Mouse (Mus musculus) embryonic facial prominence, embryonic 14.5 days (tissue): ENCODE results near the gene Apom. TPM values are rescaled to one million over a fixed set of nuclear protein-coding genes. Genes with fewer than 3 reads are reported as not detected.

Source experiments
- ATAC-seq: fragments of 200-750 bp; cut with Nextera tagmentation; 2 replicates; pipeline ENCODE4 v1.8.0; 2017; ENCODE audit warnings: low read depth, moderate number of reproducible peaks, moderate TSS enrichment
- DNase-seq: peaks from one replicate; pipeline ENCODE4 v3.0.0-alpha.2; 2015; ENCODE audit warnings: low spot score
- H3K27ac ChIP-seq: fragments of 300-500 bp; sonication (generic); replicated peaks from 2 replicates; pipeline ENCODE4 v1.5.1; 2014; ENCODE audit warnings: low read depth, mild to moderate bottlenecking, low read length, moderate library complexity
- H3K27me3 ChIP-seq: fragments of 300-500 bp; sonication (generic); replicated peaks from 2 replicates; pipeline ENCODE4 v1.6.1; 2014; ENCODE audit warnings: low read length; ENCODE audit not compliant: control insufficient read depth, insufficient read depth
- H3K36me3 ChIP-seq: fragments of 300-500 bp; sonication (generic); 2 replicates; pipeline ENCODE4 v1.6.1; 2014; ENCODE audit warnings: low read length, mixed read lengths; ENCODE audit not compliant: control insufficient read depth, insufficient read depth
- H3K4me1 ChIP-seq: fragments of 300-500 bp; sonication (generic); 2 replicates; pipeline ENCODE4 v1.6.1; 2014; ENCODE audit warnings: antibody characterized with exemption, low read length; ENCODE audit not compliant: control insufficient read depth, insufficient read depth
- H3K4me2 ChIP-seq: fragments of 300-500 bp; sonication (generic); 2 replicates; pipeline ENCODE4 v1.6.1; 2014; ENCODE audit warnings: low read depth, mild to moderate bottlenecking, low read length, moderate library complexity, mixed read lengths
- H3K4me3 ChIP-seq: fragments of 300-500 bp; sonication (generic); 2 replicates; pipeline ENCODE4 v1.5.1; 2014; ENCODE audit warnings: low read depth, mild to moderate bottlenecking, low read length
- H3K9ac ChIP-seq: fragments of 300-500 bp; sonication (generic); 2 replicates; pipeline ENCODE4 v1.6.1; 2014; ENCODE audit warnings: low read depth, mild to moderate bottlenecking, low read length, moderate library complexity, mixed read lengths
- H3K9me3 ChIP-seq: fragments of 300-500 bp; sonication (generic); 2 replicates; pipeline ENCODE4 v1.6.1; 2016; ENCODE audit warnings: low read length; ENCODE audit not compliant: control insufficient read depth
- WGBS: fragments of 180-500 bp; shearing (Covaris S2); extraction: QIAGEN DNeasy Blood & Tissue Kit; methylation state at CpG from one replicate; pipeline ENCODE4 v1.1.7; 2014; 5-methylcytosine and 5-hydroxymethylcytosine counted together
- polyA plus RNA-seq: library from polyadenylated mRNA; unstranded; fragments of >200 nt; fragmentation: Nextera tagmentation; extraction: Ambion mirVana; gene quantifications from 2 replicates; pipeline ENCODE4 v1.2.1, GENCODE M21; 2014

The Apom gene
- polyA plus RNA-seq, 1 experiment from 2014 or later, result not detected

GRCm38 (mm10) chr17:35090166-35090932 lies 41.5 kb downstream of the Apom start:
- peak overlapping the region; percentile 58 for H3K4me3 ChIP-seq
- DNase-seq (peak; percentile 55), ATAC-seq (no peak)
- no peak overlapping the region for H3K27ac ChIP-seq
- peak overlapping the region; percentile 85 for H3K9ac ChIP-seq
- no peaks in the 10 kb centered on the region for H3K27me3 ChIP-seq
- H3K4me2 ChIP-seq, result peak overlapping the region; percentile 59
- H3K9me3 ChIP-seq, result no peaks in the 10 kb centered on the region
- 64% methylated on average over 8 of the region's 8 CpGs for WGBS
- H3K36me3 ChIP-seq, result peaks cover 46% of the 10 kb centered on the region
- H3K4me1 ChIP-seq, result peaks cover 6% of the 10 kb centered on the region

- Histone ChIP-seq H3K27me3 (no peaks in the 10 kb centered on the region), H3K27ac (peak within 1 kb of the TSS; percentile 96), H3K4me2 (peak within 1 kb of the TSS; percentile 59), H3K9me3 (no peaks in the 10 kb centered on the region), H3K4me3 (peak within 1 kb of the TSS; percentile 58), H3K36me3 (peaks cover 34% of the 10 kb centered on the region), H3K4me1 (peaks cover 6% of the 10 kb centered on the region), H3K9ac (peak within 1 kb of the TSS; percentile 85)
- ATAC-seq, result peak; percentile 97
- WGBS, result 3% methylated on average over 36 of the region's 67 CpGs
- DNase-seq, result peak; percentile 97
These were observed 42.8 kb downstream of the Apom start, which contains the start of gene Abhd16a for GRCm38 (mm10) chr17:35088825-35089644. TSS of gene Abhd16a (plus strand) at chr17:35089263.

- WGBS, result 30% methylated on average over 2 of the region's 2 CpGs
- no peaks in the 10 kb centered on the region for H3K9me3 ChIP-seq
These were observed 43.7 kb downstream of the Apom start for GRCm38 (mm10) chr17:35088151-35088550.

GRCm38 (mm10) chr17:35085208-35085865 lies 46.5 kb downstream of the Apom start, which contains the start of gene Ly6g6f:
TSS of gene Ly6g6f (minus strand) at chr17:35085610.
- H3K9ac ChIP-seq, result 0 out of 2 replicates have a peak within 1 kb of the TSS, but pooled peaks have one; percentile 30
- no peak within 1 kb of the TSS for H3K4me3 ChIP-seq
- H3K36me3 ChIP-seq, result no peaks in the 10 kb centered on the region
- H3K4me1 ChIP-seq, result peaks cover 4% of the 10 kb centered on the region
- no peaks in the 10 kb centered on the region for H3K27me3 ChIP-seq
- H3K9me3 ChIP-seq, result no peaks in the 10 kb centered on the region
- no peak within 1 kb of the TSS for H3K4me2 ChIP-seq
- ATAC-seq (no peak), DNase-seq (no peak)
- 79% methylated on average over 7 of the region's 7 CpGs for WGBS
- no peak within 1 kb of the TSS for H3K27ac ChIP-seq

More at GRCm38 (mm10) chr17:35088151-35088550, 43.7 kb downstream of the Apom start:
- Histone ChIP-seq H3K27ac (no peak overlapping the region), H3K4me2 (no peak overlapping the region), H3K4me3 (no peak overlapping the region), H3K4me1 (peaks cover 6% of the 10 kb centered on the region), H3K36me3 (peaks cover 25% of the 10 kb centered on the region), H3K27me3 (no peaks in the 10 kb centered on the region), H3K9ac (no peak overlapping the region)
- no peak for ATAC-seq
- DNase-seq, result no peak

- WGBS, result 77% methylated on average over 3 of the region's 3 CpGs
- no peak overlapping the region for H3K4me3 ChIP-seq
- no peak for DNase-seq
- H3K4me2 ChIP-seq, result no peak overlapping the region
- no peak for ATAC-seq
- no peaks in the 10 kb centered on the region for H3K4me1 ChIP-seq
- H3K27me3 ChIP-seq, result no peaks in the 10 kb centered on the region
- H3K27ac ChIP-seq, result no peak overlapping the region
- H3K36me3 ChIP-seq, result no peaks in the 10 kb centered on the region
- no peaks in the 10 kb centered on the region for H3K9me3 ChIP-seq
- H3K9ac ChIP-seq, result no peak overlapping the region
These were observed 47.8 kb downstream of the Apom start for GRCm38 (mm10) chr17:35083929-35084497.

GRCm38 (mm10) chr17:35082841-35083576 lies 48.8 kb downstream of the Apom start:
- H3K4me1 ChIP-seq, result no peaks in the 10 kb centered on the region
- H3K36me3 ChIP-seq, result no peaks in the 10 kb centered on the region
- no peaks in the 10 kb centered on the region for H3K9me3 ChIP-seq
- ATAC-seq (no peak), DNase-seq (no peak)
- no peak overlapping the region for H3K4me3 ChIP-seq
- H3K9ac ChIP-seq, result 0 out of 2 replicates have a peak overlapping the region, but pooled peaks have one; percentile 5
- H3K4me2 ChIP-seq, result no peak overlapping the region
- WGBS, result 84% methylated on average over 16 of the region's 16 CpGs
- H3K27me3 ChIP-seq, result no peaks in the 10 kb centered on the region
- no peak overlapping the region for H3K27ac ChIP-seq

- Histone ChIP-seq H3K36me3 (no peaks in the 10 kb centered on the region), H3K4me1 (peaks cover 3% of the 10 kb centered on the region; the same call in 1 of the 2 replicates), H3K4me2 (no peak overlapping the region), H3K9me3 (no peaks in the 10 kb centered on the region), H3K27ac (no peak overlapping the region), H3K4me3 (no peak overlapping the region), H3K27me3 (no peaks in the 10 kb centered on the region), H3K9ac (no peak overlapping the region)
- no peak for DNase-seq
- WGBS, result 70% methylated on average over 4 of the region's 4 CpGs
- ATAC-seq, result no peak
These were observed 51.1 kb downstream of the Apom start for GRCm38 (mm10) chr17:35080710-35081109.
